Mouse (Mus musculus): ENCODE measurements at regions not wholly inside any gene's neighbourhood (a gene's known extent, or its start where the extent isn't known, plus 50 kb on each side); places are given as distances from the start of the nearest gene placed in this dataset.
A peak's percentile ranks its signal among the peaks of the same experiment; 100 is the strongest.

- no peak for DNase-seq (ENCODE audit: low spot score in 2 of 2)
Observed at GRCm38 (mm10) chr9:46467671-46468070, 147.9 kb upstream of the 4931429L15Rik start.

- no peak for DNase-seq (ENCODE audit: low spot score in 2 of 2)
Observed at GRCm38 (mm10) chr9:46462681-46463080, 142.9 kb upstream of the 4931429L15Rik start.

GRCm38 (mm10) chr9:46457945-46458344 is 138.2 kb upstream of the 4931429L15Rik start:
- DNase-seq (ENCODE audit: low spot score in 2 of 2), result no peak

- no peak for DNase-seq (ENCODE audit: low spot score in 2 of 2)
Observed at GRCm38 (mm10) chr9:46454807-46455610, 135.2 kb upstream of the 4931429L15Rik start.

- no peak for DNase-seq (ENCODE audit: low spot score in 2 of 2)
Observed at GRCm38 (mm10) chr9:46443191-46444095, 123.7 kb upstream of the 4931429L15Rik start.

- DNase-seq (ENCODE audit: low spot score in 2 of 2), result no peak
Observed at GRCm38 (mm10) chr9:46442739-46443181, 123.0 kb upstream of the 4931429L15Rik start.

- no peak for DNase-seq (ENCODE audit: low spot score in 2 of 2)
Observed at GRCm38 (mm10) chr9:46440226-46440625, 120.4 kb upstream of the 4931429L15Rik start.

GRCm38 (mm10) chr9:46434700-46435099 is 114.9 kb upstream of the 4931429L15Rik start:
- DNase-seq (ENCODE audit: low spot score in 2 of 2), result no peak

- DNase-seq (ENCODE audit: low spot score in 2 of 2), result no peak
Observed at GRCm38 (mm10) chr9:46433716-46434115, 113.9 kb upstream of the 4931429L15Rik start.

- no peak for DNase-seq (ENCODE audit: low spot score in 2 of 2)
Observed at GRCm38 (mm10) chr9:46431053-46431452, 111.3 kb upstream of the 4931429L15Rik start.

- DNase-seq (ENCODE audit: low spot score in 2 of 2), result no peak
Observed at GRCm38 (mm10) chr9:46423184-46423967, 103.6 kb upstream of the 4931429L15Rik start.

- DNase-seq (ENCODE audit: low spot score in 2 of 2), result no peak
Observed at GRCm38 (mm10) chr9:46421688-46422274, 102.0 kb upstream of the 4931429L15Rik start.

GRCm38 (mm10) chr9:46411686-46412085 is 91.9 kb upstream of the 4931429L15Rik start:
- no peak for DNase-seq (ENCODE audit: low spot score in 2 of 2)

GRCm38 (mm10) chr9:46408776-46409175 is 89.0 kb upstream of the 4931429L15Rik start:
- no peak for DNase-seq (ENCODE audit: low spot score in 2 of 2)

- DNase-seq (ENCODE audit: low spot score in 2 of 2), result no peak
Observed at GRCm38 (mm10) chr9:46406606-46407005, 86.8 kb upstream of the 4931429L15Rik start.

- DNase-seq (ENCODE audit: low spot score in 2 of 2), result no peak
Observed at GRCm38 (mm10) chr9:46396591-46396990, 76.8 kb upstream of the 4931429L15Rik start.

GRCm38 (mm10) chr9:46395156-46395765 is 75.5 kb upstream of the 4931429L15Rik start:
- no peak for DNase-seq (ENCODE audit: low spot score in 2 of 2)

- no peak for DNase-seq (ENCODE audit: low spot score in 2 of 2)
Observed at GRCm38 (mm10) chr9:46394239-46394638, 74.5 kb upstream of the 4931429L15Rik start.

GRCm38 (mm10) chr9:46392641-46393321 is 73.0 kb upstream of the 4931429L15Rik start:
- peak in 1 of 2 experiments; percentile 47 for DNase-seq (ENCODE audit: low spot score in 2 of 2)

- DNase-seq (ENCODE audit: low spot score in 2 of 2), result no peak
Observed at GRCm38 (mm10) chr9:46389741-46390140, 70.0 kb upstream of the 4931429L15Rik start.
